Mouse (Mus musculus): ENCODE measurements around the gene Topaz1. TPM values are rescaled to one million over a fixed set of nuclear protein-coding genes. Genes with fewer than 3 reads are reported as not detected.

The Topaz1 gene
- not detected in 2 replicates for polyA plus RNA-seq (2014; fragmentation: Nextera tagmentation; extraction: Ambion mirVana)

DNA sequence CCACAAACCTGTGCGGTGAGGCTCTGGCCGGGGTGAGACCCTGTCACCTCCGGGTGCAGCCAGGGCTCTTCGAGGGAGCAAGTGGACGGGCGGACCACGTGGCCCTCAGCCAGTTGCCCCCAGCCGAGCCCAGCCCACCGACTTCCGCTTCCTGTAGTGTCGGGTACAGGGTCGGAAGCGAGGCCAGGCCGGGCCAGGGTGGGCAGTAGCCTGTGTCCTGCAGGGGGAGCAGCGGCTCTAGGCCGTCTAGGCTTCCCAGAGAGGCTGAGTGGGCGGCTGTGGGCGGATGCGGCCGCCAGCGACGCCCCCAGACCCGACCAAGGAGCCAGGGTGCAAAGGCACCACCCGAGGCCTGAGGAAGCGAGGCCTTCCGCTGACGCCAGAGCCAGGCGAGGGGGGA lies at the start of gene Topaz1:
TSS of gene Topaz1 (plus strand) at position 287 of the 400 bp plus-strand sequence.
- H3K4me2 ChIP-seq (ENCODE audit: low read length): no peak within 1 kb of the TSS
- 73% methylated on average over 28 of the region's 28 CpGs for WGBS
- DNase-seq: no peak
- H3K4me1 ChIP-seq (ENCODE audit: control insufficient read depth, insufficient read depth, low read length): no peaks in the 10 kb centered on the region
- no peak within 1 kb of the TSS for H3K4me3 ChIP-seq (replicated peaks; ENCODE audit: low read depth, low read length)
- no peak within 1 kb of the TSS for H3K9ac ChIP-seq (replicated peaks; ENCODE audit: low read length)
- H3K27me3 ChIP-seq (ENCODE audit: control insufficient read depth, insufficient read depth, low read length): no peaks in the 10 kb centered on the region
- no peak for ATAC-seq (ENCODE audit: low FRiP score, low TSS enrichment)
- H3K36me3 ChIP-seq (ENCODE audit: control insufficient read depth, insufficient read depth, low read length): no peaks in the 10 kb centered on the region
- no peaks in the 10 kb centered on the region for H3K9me3 ChIP-seq (ENCODE audit: control insufficient read depth, low read length)
- no peak within 1 kb of the TSS for H3K27ac ChIP-seq (replicated peaks; ENCODE audit: low read depth, low read length)

DNA sequence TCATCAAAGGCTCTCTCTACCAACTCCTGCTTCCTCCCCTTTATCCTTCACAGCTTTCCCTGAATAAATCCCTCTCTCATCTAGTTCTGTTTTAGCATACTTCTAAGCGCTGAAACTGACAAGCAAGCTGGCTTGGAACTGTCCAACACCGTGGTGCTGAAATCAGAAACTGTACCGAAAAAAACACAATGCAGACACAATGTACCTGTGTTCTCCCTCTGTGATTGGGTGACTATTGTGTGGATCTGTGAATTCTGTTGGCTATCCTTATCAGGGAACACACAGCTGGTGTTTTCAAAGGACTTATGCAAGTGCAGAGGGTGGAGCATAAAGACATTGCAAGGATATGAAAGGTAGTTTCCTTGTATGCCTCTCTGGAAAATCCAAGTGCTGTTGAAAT lies 45.3 kb upstream of the Topaz1 start:
- no peak overlapping the region for H3K4me2 ChIP-seq (ENCODE audit: low read length)
- H3K9ac ChIP-seq (replicated peaks; ENCODE audit: low read length): no peak overlapping the region
- no peak overlapping the region for H3K4me3 ChIP-seq (replicated peaks; ENCODE audit: low read depth, low read length)
- H3K9me3 ChIP-seq (ENCODE audit: control insufficient read depth, low read length): no peaks in the 10 kb centered on the region
- no peaks in the 10 kb centered on the region for H3K4me1 ChIP-seq (ENCODE audit: control insufficient read depth, insufficient read depth, low read length)
- no peaks in the 10 kb centered on the region for H3K36me3 ChIP-seq (ENCODE audit: control insufficient read depth, insufficient read depth, low read length)
- DNase-seq (peak; percentile 46), ATAC-seq (ENCODE audit: low FRiP score, low TSS enrichment) (no peak)
- no peaks in the 10 kb centered on the region for H3K27me3 ChIP-seq (ENCODE audit: control insufficient read depth, insufficient read depth, low read length)
- 2% methylated on average over 3 of the region's 3 CpGs for WGBS
- H3K27ac ChIP-seq (replicated peaks; ENCODE audit: low read depth, low read length): no peak overlapping the region

DNA sequence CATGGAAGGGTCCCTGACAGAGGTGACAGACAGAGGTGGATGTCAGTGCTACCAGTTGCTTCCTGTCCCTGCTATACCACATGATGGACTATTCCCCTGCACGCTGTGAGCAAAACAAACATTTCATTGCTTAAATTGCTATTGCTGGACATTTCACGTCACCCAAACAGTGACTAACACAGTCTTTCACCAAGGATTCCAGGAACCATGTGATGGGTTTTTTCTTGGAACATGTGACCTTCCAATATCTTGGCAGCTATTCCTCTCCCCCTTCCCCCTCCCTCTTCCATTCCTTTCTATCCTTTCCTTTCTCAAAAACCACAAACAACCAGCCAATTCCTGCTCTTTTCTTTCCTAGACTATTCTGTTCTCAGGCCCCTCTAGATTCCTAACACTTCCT lies 33.3 kb upstream of the Topaz1 start:
- no peaks in the 10 kb centered on the region for H3K36me3 ChIP-seq (ENCODE audit: control insufficient read depth, insufficient read depth, low read length)
- no peak overlapping the region for H3K4me3 ChIP-seq (replicated peaks; ENCODE audit: low read depth, low read length)
- DNase-seq (no peak), ATAC-seq (ENCODE audit: low FRiP score, low TSS enrichment) (no peak)
- 68% methylated on average over 2 of the region's 2 CpGs for WGBS
- no peak overlapping the region for H3K4me2 ChIP-seq (ENCODE audit: low read length)
- no peak overlapping the region for H3K27ac ChIP-seq (replicated peaks; ENCODE audit: low read depth, low read length)
- peaks cover 5% of the 10 kb centered on the region; the same call in 1 of the 2 replicates for H3K4me1 ChIP-seq (ENCODE audit: control insufficient read depth, insufficient read depth, low read length)
- H3K9ac ChIP-seq (replicated peaks; ENCODE audit: low read length): no peak overlapping the region
- no peaks in the 10 kb centered on the region for H3K27me3 ChIP-seq (ENCODE audit: control insufficient read depth, insufficient read depth, low read length)
- no peaks in the 10 kb centered on the region for H3K9me3 ChIP-seq (ENCODE audit: control insufficient read depth, low read length)

DNA sequence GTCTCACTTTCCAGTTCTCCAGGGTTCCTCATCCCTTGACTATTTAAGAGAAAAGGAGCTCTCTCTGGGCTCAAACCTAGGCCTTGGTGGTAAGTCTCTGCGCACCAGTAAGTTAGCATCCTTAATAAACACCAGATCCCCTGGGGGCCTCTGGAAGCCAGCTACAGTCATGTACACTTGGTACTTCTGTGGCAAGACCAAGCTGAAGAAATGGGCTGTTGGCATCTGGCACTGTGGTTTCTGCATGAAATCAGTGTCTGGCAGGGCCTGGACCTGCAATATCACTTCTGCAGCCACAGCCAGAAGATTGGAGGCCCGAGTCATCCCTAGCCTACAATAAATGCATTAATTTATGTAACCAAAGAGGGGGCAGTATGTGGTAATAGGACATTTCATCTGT lies 32.1 kb upstream of the Topaz1 start:
- Histone ChIP-seq H3K4me3 (replicated peaks; ENCODE audit: low read depth, low read length) (no peak overlapping the region), H3K9ac (replicated peaks; ENCODE audit: low read length) (no peak overlapping the region), H3K36me3 (ENCODE audit: control insufficient read depth, insufficient read depth, low read length) (no peaks in the 10 kb centered on the region), H3K9me3 (ENCODE audit: control insufficient read depth, low read length) (no peaks in the 10 kb centered on the region), H3K27me3 (ENCODE audit: control insufficient read depth, insufficient read depth, low read length) (no peaks in the 10 kb centered on the region), H3K27ac (replicated peaks; ENCODE audit: low read depth, low read length) (no peak overlapping the region), H3K4me2 (ENCODE audit: low read length) (no peak overlapping the region), H3K4me1 (ENCODE audit: control insufficient read depth, insufficient read depth, low read length) (peaks cover 3% of the 10 kb centered on the region; the same call in 1 of the 2 replicates)
- 84% methylated on average over 2 of the region's 2 CpGs for WGBS
- ATAC-seq (ENCODE audit: low FRiP score, low TSS enrichment) (no peak), DNase-seq (no peak)

DNA sequence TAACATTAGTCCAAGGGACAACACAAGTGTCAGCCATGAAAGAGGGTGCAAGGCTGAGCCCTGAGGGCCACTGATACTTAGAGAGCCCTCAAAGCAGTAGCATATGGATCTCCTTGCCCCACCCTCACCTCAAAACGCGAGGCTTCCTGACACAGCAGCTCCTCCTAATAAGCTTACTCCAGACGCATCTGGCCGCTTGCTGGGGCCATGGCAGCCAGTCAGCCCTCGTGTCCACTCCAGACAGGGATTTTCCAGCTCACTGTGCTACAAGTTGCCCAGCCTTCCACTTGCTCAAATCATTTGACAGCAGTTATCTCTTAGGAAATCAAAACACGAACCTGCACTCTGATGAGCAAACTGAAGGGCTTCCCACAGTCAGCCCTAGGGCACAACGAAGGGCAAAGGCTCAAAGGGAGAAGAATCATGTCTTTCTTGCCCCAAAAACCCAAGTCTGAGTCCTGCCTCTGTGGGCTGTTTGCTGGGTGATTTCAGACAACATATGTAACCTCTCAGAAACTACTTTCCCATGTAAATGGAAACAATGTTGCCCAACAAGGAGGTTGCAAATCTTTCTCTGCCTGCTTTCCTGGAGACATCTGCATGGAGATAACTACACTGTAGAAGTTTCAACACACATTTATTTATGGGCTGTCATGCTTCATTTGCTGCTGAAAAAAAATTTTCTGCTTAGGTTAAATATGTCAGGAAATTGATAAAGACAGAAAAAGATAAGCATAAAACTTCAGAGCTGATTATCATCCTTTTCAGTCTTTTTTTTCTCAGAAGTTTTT lies 30.8 kb upstream of the Topaz1 start:
- Histone ChIP-seq H3K9me3 (ENCODE audit: control insufficient read depth, low read length) (no peaks in the 10 kb centered on the region), H3K4me2 (ENCODE audit: low read length) (no peak overlapping the region), H3K4me1 (ENCODE audit: control insufficient read depth, insufficient read depth, low read length) (no peaks in the 10 kb centered on the region), H3K27me3 (ENCODE audit: control insufficient read depth, insufficient read depth, low read length) (no peaks in the 10 kb centered on the region), H3K27ac (replicated peaks; ENCODE audit: low read depth, low read length) (no peak overlapping the region), H3K4me3 (replicated peaks; ENCODE audit: low read depth, low read length) (no peak overlapping the region), H3K9ac (replicated peaks; ENCODE audit: low read length) (no peak overlapping the region), H3K36me3 (ENCODE audit: control insufficient read depth, insufficient read depth, low read length) (no peaks in the 10 kb centered on the region)
- ATAC-seq (ENCODE audit: low FRiP score, low TSS enrichment): no peak
- 27% methylated on average over 7 of the region's 7 CpGs for WGBS
- no peak for DNase-seq

DNA sequence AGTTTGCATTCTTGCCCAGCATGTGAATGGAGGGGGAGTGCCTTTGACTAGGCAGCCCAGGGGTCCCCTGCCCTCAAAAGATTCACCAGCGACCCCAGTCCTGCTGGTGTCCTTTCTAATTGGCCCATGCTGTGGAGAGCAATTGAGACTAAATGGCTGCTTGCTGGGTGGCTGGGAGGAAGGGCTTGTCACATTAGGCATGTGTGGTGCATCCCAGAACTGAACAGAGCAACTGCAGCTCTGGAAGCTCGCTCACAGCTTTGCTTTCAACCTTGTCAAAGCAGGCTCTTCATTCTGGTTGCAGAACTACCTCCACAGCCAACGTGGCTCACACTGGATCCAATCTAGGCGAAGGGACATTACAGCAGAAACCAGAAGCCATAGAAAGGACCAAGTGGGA lies 24.9 kb upstream of the Topaz1 start:
- H3K27ac ChIP-seq (replicated peaks; ENCODE audit: low read depth, low read length): no peak overlapping the region
- H3K36me3 ChIP-seq (ENCODE audit: control insufficient read depth, insufficient read depth, low read length): no peaks in the 10 kb centered on the region
- DNase-seq (no peak), ATAC-seq (ENCODE audit: low FRiP score, low TSS enrichment) (no peak)
- H3K27me3 ChIP-seq (ENCODE audit: control insufficient read depth, insufficient read depth, low read length): no peaks in the 10 kb centered on the region; the same call in 1 of the 2 replicates
- H3K4me3 ChIP-seq (replicated peaks; ENCODE audit: low read depth, low read length): no peak overlapping the region
- no peaks in the 10 kb centered on the region for H3K9me3 ChIP-seq (ENCODE audit: control insufficient read depth, low read length)
- no peak overlapping the region for H3K4me2 ChIP-seq (ENCODE audit: low read length)
- no peak overlapping the region for H3K9ac ChIP-seq (replicated peaks; ENCODE audit: low read length)
- 0 out of 2 replicates have a peak, but pooled peaks cover 2% of the 10 kb centered on the region for H3K4me1 ChIP-seq (ENCODE audit: control insufficient read depth, insufficient read depth, low read length)
- whole genome bisulfite sequencing: 16% methylated on average over 4 of the region's 4 CpGs

DNA sequence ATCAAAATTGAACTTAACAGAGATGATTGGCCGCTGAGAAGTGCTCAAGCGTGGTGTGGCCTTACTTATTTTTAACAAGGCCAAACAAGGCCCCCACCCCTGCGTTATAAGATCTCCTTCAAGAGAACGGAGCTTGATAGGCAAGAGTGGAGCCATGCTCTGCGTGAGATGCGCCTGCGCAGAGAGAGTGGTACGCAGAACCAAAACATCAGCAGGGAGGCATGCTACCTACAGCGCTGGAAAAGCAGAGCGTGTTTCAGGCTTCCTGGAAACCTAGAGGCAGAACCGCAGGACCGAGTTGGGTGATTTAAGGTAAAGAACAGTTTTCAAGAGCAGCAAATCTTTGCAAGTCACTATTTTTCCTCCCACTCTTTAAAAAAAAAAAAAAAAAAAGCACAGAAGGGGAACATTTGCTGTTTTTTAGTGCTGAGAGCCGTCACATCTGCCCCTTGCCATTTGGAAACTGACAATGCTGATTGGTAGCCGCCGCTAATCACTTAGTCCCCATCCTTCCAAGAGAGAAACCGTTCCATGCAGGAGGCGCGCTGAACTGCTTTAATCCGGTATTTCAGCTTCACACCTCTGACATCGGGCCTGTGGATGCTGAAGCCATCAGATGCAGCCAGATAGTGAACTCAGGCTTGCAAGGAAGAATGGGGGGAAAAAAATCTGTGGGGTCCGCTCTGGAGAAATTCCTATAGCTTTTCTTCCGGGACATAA lies 21.9 kb upstream of the Topaz1 start:
- Histone ChIP-seq H3K9ac (replicated peaks; ENCODE audit: low read length) (no peak overlapping the region), H3K27ac (replicated peaks; ENCODE audit: low read depth, low read length) (no peak overlapping the region), H3K9me3 (ENCODE audit: control insufficient read depth, low read length) (no peaks in the 10 kb centered on the region), H3K4me1 (ENCODE audit: control insufficient read depth, insufficient read depth, low read length) (0 out of 2 replicates have a peak, but pooled peaks cover 2% of the 10 kb centered on the region), H3K27me3 (ENCODE audit: control insufficient read depth, insufficient read depth, low read length) (peaks cover 3% of the 10 kb centered on the region; the same call in 1 of the 2 replicates), H3K4me3 (replicated peaks; ENCODE audit: low read depth, low read length) (no peak overlapping the region), H3K4me2 (ENCODE audit: low read length) (peak overlapping the region; percentile 28), H3K36me3 (ENCODE audit: control insufficient read depth, insufficient read depth, low read length) (no peaks in the 10 kb centered on the region)
- 31% methylated on average over 22 of the region's 22 CpGs for WGBS
- DNase-seq (peak; percentile 67), ATAC-seq (ENCODE audit: low FRiP score, low TSS enrichment) (no peak)

DNA sequence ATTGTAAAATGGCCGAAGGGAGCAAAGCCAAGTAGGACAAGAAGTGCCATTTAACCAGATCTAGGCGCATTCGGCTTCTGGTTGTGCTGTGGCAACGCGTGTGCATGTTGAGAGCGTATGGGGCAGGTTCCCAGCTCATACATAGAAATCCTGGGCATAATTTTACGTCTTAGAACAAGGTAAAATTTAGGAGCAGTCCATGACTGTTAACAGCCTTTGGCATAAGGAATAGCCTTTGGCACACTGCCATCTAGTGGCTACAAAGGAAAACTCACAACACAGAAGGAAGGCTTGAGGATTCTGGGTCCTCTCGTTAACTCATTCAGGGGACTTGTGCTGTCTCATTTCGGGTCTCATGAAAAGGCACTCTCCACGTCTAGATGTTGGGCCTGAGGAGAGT lies 17.6 kb upstream of the Topaz1 start:
- ATAC-seq (ENCODE audit: low FRiP score, low TSS enrichment) (no peak), DNase-seq (peak; percentile 90)
- Histone ChIP-seq H3K4me1 (ENCODE audit: control insufficient read depth, insufficient read depth, low read length) (0 out of 2 replicates have a peak, but pooled peaks cover 2% of the 10 kb centered on the region), H3K36me3 (ENCODE audit: control insufficient read depth, insufficient read depth, low read length) (no peaks in the 10 kb centered on the region), H3K4me2 (ENCODE audit: low read length) (0 out of 2 replicates have a peak overlapping the region, but pooled peaks have one; percentile 21), H3K9ac (replicated peaks; ENCODE audit: low read length) (no peak overlapping the region), H3K27ac (replicated peaks; ENCODE audit: low read depth, low read length) (no peak overlapping the region), H3K27me3 (ENCODE audit: control insufficient read depth, insufficient read depth, low read length) (peaks cover 7% of the 10 kb centered on the region; the same call in 1 of the 2 replicates), H3K4me3 (replicated peaks; ENCODE audit: low read depth, low read length) (no peak overlapping the region), H3K9me3 (ENCODE audit: control insufficient read depth, low read length) (no peaks in the 10 kb centered on the region)
- WGBS: 20% methylated on average over 10 of the region's 10 CpGs
